Mouse (Mus musculus) bone marrow, adult 2 months (tissue): Measurements from ENCODE around the gene Ercc8. TPM values are rescaled to one million over a fixed set of nuclear protein-coding genes. Genes with fewer than 3 reads are reported as not detected.

Experiments used
- H3K27ac ChIP-seq: fragments of 200-500 bp; 2 replicates; pipeline ENCODE4 v1.5.1; 2012; ENCODE audit warnings: low read depth, mild to moderate bottlenecking, control low read depth, inconsistent platforms, low read length; ENCODE audit not compliant: control insufficient read depth, poor library complexity, insufficient read depth
- H3K4me1 ChIP-seq: fragments of 200-500 bp; 2 replicates; pipeline ENCODE4 v1.6.1; 2011; ENCODE audit warnings: low read length; ENCODE audit not compliant: control insufficient read depth, insufficient read depth
- H3K4me3 ChIP-seq: fragments of 200-500 bp; replicated peaks from 2 replicates; pipeline ENCODE3; 2011; ENCODE audit warnings: mild to moderate bottlenecking, low read depth, low read length, control low read depth; ENCODE audit not compliant: control insufficient read depth
- CTCF ChIP-seq: fragments of 200-500 bp; IDR thresholded peaks from 2 replicates; pipeline ENCODE4 v1.5.1; 2011; ENCODE audit warnings: low read length, control low read depth; ENCODE audit not compliant: control insufficient read depth, insufficient read depth
- POLR2A ChIP-seq: fragments of 200-500 bp; IDR thresholded peaks from 2 replicates; pipeline ENCODE4 v1.6.1; 2011; ENCODE audit warnings: low read depth, mild to moderate bottlenecking, control low read depth, low read length, borderline replicate concordance; ENCODE audit not compliant: control insufficient read depth
- WGBS: fragments of 180-500 bp; shearing (Covaris S2); methylation state at CpG from one replicate; pipeline ENCODE4 v1.1.7; 2018; 5-methylcytosine and 5-hydroxymethylcytosine counted together
- polyA plus RNA-seq: library from polyadenylated mRNA; stranded (reverse); fragments of >200 nt; gene quantifications from 2 replicates; pipeline ENCODE4 v1.2.4, GENCODE M21; 2011; ENCODE audit warnings: low replicate concordance; ENCODE audit not compliant: missing spikeins, insufficient read depth, insufficient read length

Ercc8 gene
- polyA plus RNA-seq, 1 experiment: 2.9 TPM

DNA sequence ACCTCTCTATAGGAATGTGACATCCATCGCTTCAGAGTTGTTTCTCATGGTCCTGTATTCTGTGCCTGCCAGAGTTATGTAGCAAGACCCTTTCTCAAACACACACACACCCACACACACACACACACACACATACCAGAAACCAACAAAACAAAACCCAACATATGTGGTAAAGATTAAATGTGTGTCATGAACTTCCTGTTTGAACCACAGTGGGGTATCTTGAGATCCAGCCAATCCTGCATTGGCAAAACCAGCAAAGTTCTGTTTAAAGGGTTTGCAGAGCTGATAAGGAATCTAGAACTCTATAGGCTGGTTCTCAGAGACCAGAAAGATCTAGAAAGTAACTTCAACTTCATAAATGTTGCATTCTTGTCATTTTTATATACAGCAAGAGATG, 11.5 kb downstream of the Ercc8 start:
- Histone ChIP-seq H3K4me3 (no peak overlapping the region), H3K27ac (no peak overlapping the region), H3K4me1 (no peaks in the 10 kb centered on the region)
- 76% methylated on average over 1 of the region's 1 CpGs for WGBS
- TF ChIP-seq POLR2A (no peak), CTCF (no peak)

DNA sequence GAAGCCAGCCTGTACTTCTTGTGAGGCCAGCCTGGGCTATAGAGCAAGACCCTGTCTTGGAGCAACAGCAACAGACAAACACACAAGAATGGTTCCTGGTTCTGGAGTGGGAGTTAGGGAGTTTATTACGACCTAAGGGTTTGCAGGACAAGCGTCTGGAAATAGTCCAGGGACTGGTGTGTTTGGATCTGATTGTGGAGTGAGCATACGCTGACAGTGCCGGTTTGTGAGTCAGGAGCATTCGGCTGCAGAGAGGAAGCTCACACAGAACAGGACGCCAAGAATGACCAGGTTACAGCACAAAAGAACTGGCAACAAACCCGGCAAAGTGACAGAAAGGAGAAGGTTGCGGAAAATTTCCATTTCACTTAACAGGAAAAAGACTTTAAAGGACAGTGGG, 12.0 kb downstream of the Ercc8 start:
- TF ChIP-seq POLR2A (no peak), CTCF (no peak)
- 78% methylated on average over 8 of the region's 8 CpGs for WGBS
- H3K4me3 ChIP-seq: no peak overlapping the region
- H3K4me1 ChIP-seq: no peaks in the 10 kb centered on the region
- no peak overlapping the region for H3K27ac ChIP-seq

- no peak overlapping the region for H3K27ac ChIP-seq
- no peaks in the 10 kb centered on the region for H3K4me1 ChIP-seq
- no peak overlapping the region for H3K4me3 ChIP-seq
- WGBS: 28% methylated on average over 8 of the region's 8 CpGs
- TF ChIP-seq CTCF (no peak), POLR2A (no peak)
Observed at GRCm38 (mm10) chr13:108179618-108180017, 21.1 kb downstream of the Ercc8 start.

DNA sequence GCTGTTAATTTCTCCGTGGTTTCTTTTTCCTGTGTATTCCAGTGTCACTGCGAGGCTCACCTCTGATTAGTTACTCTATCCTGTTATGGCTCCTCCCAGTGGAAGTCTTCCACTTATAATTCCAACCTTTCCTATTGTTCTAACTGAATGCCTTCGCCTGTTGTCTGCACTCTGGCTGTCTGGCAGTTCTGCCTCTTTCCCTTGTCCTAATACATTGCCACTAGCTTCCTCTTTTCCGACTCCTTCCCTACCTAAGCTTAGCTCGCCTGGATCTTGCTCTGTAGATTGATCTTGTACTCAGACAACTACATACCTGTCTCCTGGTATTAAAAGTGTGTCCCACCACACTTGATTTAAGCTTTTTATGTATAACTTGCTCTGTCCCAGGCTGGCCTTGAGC, 22.3 kb downstream of the Ercc8 start:
- Histone ChIP-seq H3K4me1 (no peaks in the 10 kb centered on the region), H3K4me3 (no peak overlapping the region), H3K27ac (no peak overlapping the region)
- TF ChIP-seq POLR2A: no peak
- no peak for TF ChIP-seq CTCF
- 65% methylated on average over 5 of the region's 5 CpGs for WGBS

GRCm38 (mm10) chr13:108184743-108185255, 26.3 kb downstream of the Ercc8 start:
- Histone ChIP-seq H3K27ac (no peak overlapping the region), H3K4me3 (no peak overlapping the region), H3K4me1 (no peaks in the 10 kb centered on the region)
- TF ChIP-seq CTCF (no peak), POLR2A (no peak)

DNA sequence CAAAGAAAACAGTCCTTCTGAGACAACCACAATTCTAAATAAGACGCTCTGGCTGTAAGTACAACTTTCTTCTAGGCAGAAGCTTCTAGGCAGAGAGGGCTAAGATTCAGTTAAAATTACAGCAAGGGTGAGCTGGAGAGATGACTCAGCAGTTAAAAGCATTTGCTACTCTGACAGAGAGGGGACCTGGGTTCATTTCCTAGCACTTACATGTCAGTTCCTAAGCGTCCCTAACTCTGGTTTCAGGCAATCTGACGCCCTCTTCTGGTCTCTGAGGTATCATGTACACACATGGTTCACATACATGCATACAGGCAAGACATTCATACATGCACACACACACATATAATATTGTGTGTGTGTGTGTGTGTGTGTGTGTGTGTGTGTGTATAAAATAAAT, 27.0 kb downstream of the Ercc8 start:
- Histone ChIP-seq H3K4me1 (no peaks in the 10 kb centered on the region), H3K27ac (no peak overlapping the region), H3K4me3 (no peak overlapping the region)
- 90% methylated on average over 3 of the region's 3 CpGs for WGBS
- TF ChIP-seq POLR2A: no peak
- no peak for TF ChIP-seq CTCF

DNA sequence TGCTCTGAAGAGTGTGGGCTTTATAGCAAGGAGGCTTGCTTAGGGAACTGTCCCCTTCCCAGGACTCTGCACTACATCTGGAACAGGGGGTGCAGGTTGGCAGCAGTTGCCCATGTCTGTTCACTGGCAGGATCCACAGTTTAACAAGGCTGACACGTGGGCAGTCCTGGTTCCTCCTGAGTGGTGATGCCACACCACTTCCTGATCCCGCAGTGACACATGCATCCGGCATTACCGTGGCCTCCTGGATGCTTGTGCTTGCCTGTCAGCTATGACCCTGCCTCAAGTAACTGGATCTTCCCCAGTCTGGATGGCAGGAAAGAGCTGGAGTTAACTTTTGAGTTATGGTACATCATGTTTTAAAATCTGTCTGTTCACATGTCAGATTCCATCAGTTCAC, 29.5 kb downstream of the Ercc8 start:
- no peak overlapping the region for H3K27ac ChIP-seq
- TF ChIP-seq POLR2A: no peak
- TF ChIP-seq CTCF: no peak
- no peaks in the 10 kb centered on the region for H3K4me1 ChIP-seq
- 58% methylated on average over 4 of the region's 4 CpGs for WGBS
- H3K4me3 ChIP-seq: no peak overlapping the region

DNA sequence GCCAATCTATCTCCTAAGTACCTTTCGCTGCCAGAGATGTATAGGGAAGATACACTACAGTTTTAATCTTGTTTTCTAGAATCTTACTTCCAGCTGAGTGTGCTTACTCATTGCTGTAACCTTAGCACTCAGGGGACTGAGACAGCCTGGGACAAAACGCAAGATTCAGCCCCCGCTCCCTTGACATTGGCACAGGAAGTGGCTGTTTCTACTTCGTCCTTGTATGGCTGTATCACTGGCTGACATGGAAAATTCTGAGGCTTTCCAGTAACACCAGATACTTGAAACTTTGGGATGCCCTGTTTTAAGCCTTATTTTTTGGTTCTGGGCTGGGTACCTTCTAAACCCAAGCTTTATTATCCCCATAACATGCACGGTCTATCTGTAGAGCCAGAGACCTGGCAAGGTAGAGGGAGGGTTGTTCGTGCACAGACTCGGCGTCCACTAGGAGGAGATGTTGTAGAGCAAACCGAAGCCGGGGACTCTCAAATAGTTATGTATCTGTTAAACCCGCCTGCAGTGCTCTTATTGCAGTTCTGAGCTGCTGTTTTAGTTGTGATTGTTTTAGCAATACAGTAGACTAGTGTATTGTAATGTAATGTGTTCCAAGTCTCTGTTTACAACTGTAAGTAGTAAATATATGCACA, 32.7 kb downstream of the Ercc8 start:
- H3K27ac ChIP-seq: no peak overlapping the region
- no peaks in the 10 kb centered on the region for H3K4me1 ChIP-seq
- WGBS: 32% methylated on average over 11 of the region's 11 CpGs
- no peak overlapping the region for H3K4me3 ChIP-seq
- no peak for TF ChIP-seq POLR2A
- TF ChIP-seq CTCF: peak; percentile 68

DNA sequence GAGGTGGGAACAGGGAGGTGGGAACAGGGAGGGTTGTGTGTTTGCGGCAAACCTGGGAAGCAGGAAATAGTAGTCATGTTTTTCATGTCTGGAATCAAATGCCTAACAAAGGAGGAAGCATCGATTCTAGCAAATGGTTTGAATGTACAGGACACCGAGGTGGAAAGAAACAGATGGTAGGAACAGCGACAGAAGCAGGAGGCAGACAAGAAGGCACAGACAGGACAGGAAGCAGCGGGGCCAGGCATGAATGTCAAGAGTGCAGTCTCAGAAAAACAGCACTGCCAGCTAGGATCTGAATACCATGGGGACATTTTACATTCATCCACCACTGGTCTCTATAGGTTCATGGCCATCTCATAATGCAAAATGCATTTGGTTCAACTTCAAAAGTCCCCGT, 36.9 kb downstream of the Ercc8 start:
- WGBS: 83% methylated on average over 6 of the region's 6 CpGs
- Histone ChIP-seq H3K4me1 (no peaks in the 10 kb centered on the region), H3K27ac (no peak overlapping the region), H3K4me3 (no peak overlapping the region)
- TF ChIP-seq POLR2A (no peak), CTCF (no peak)
